Mouse (Mus musculus) limb, embryonic 13.5 days (tissue): Measurements from ENCODE around the gene Elk3. TPM values are rescaled to one million over a fixed set of nuclear protein-coding genes. Genes with fewer than 3 reads are reported as not detected.
"Not testable (repeated sequence)": the region's sequence is repeated elsewhere in the genome, so short reads cannot be mapped to it uniquely, and the experiment has no call there.

Source experiments
- ATAC-seq: fragments of 200-750 bp; cut with Nextera tagmentation; 2 replicates; pipeline ENCODE4 v1.8.0; 2017; ENCODE audit warnings: low read depth, moderate number of reproducible peaks, moderate TSS enrichment; ENCODE audit not compliant: low FRiP score
- H3K27ac ChIP-seq: fragments of 300-500 bp; sonication (generic); 2 replicates; pipeline ENCODE4 v1.5.1; 2015; ENCODE audit warnings: inconsistent platforms, mild to moderate bottlenecking, moderate library complexity
- H3K27me3 ChIP-seq: fragments of 300-500 bp; sonication (generic); 2 replicates; pipeline ENCODE4 v1.6.1; 2015; ENCODE audit warnings: mild to moderate bottlenecking, inconsistent platforms
- H3K36me3 ChIP-seq: fragments of 300-500 bp; sonication (generic); 2 replicates; pipeline ENCODE4 v1.6.1; 2015; ENCODE audit warnings: inconsistent platforms, mild to moderate bottlenecking, moderate library complexity
- H3K4me1 ChIP-seq: fragments of 300-500 bp; sonication (generic); 2 replicates; pipeline ENCODE4 v1.6.1; 2015; ENCODE audit warnings: inconsistent platforms
- H3K4me2 ChIP-seq: fragments of 300-500 bp; sonication (generic); replicated peaks from 2 replicates; pipeline ENCODE4 v1.6.1; 2015; ENCODE audit warnings: inconsistent platforms, mild to moderate bottlenecking, moderate library complexity
- H3K4me3 ChIP-seq: fragments of 300-500 bp; sonication (generic); 2 replicates; pipeline ENCODE4 v1.5.1; 2015; ENCODE audit warnings: moderate library complexity, mild to moderate bottlenecking, inconsistent platforms
- H3K9ac ChIP-seq: fragments of 300-500 bp; sonication (generic); 2 replicates; pipeline ENCODE4 v1.6.1; 2015; ENCODE audit warnings: mild to moderate bottlenecking, inconsistent platforms
- H3K9me3 ChIP-seq: fragments of 300-500 bp; sonication (generic); 2 replicates; pipeline ENCODE4 v1.6.1; 2016; ENCODE audit warnings: inconsistent platforms
- WGBS: fragments of 180-500 bp; shearing (Covaris S2); methylation state at CpG from one replicate; pipeline ENCODE4 v1.1.7; 2015; 5-methylcytosine and 5-hydroxymethylcytosine counted together
- polyA plus RNA-seq: library from polyadenylated mRNA; unstranded; fragments of >200 nt; fragmentation: Nextera tagmentation; extraction: Ambion mirVana; gene quantifications from 2 replicates; pipeline ENCODE4 v1.2.1, GENCODE M21; 2015

Elk3 gene
- polyA plus RNA-seq = 48.6 and 49.2 TPM in 2 replicates

DNA sequence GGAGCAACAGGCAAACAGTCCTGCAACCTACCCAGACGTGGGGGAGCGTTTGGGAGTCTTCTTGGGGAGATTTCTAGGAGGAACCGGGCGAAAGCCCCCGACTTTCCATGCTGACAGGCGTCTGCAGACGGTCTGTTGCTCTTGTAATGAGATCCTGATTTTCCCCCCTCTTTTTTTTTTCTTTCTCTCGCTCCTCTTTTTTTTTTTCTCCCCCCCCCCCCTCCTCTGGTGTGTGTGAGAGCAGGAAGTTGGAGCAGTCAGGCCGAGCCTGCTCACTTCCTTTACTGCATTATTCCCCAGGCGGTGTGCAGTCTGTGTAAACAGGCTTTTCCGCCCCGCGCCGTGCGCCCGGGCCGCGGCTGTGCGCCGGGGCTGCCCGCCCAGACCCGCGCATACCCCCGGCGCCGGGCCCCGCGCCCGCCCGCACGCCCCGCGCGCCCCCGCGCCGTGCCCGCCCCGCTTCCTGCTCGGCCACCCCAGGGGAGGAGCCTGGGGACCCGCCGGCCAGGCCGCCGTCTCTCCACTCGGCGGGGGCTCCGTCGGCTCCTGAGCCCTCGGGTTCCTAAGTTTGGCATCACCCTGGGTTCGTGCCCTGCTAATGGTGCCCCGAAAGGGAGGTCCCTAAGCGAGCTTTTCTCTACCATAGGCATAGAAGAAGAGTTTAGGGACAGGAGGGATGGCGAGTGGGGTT, at the start of gene Elk3:
Gene Elk3 (minus strand): TSS at position 415 of the 691 bp plus-strand sequence.
- H3K27me3 ChIP-seq = no peaks in the 10 kb centered on the region
- H3K36me3 ChIP-seq = no peaks in the 10 kb centered on the region
- peak; percentile 81 for ATAC-seq
- WGBS = under 1% methylated on average over 28 of the region's 53 CpGs
- H3K9ac ChIP-seq = peak within 1 kb of the TSS; percentile 98
- 0 out of 2 replicates have a peak, but pooled peaks cover 4% of the 10 kb centered on the region for H3K9me3 ChIP-seq
- H3K27ac ChIP-seq = peak within 1 kb of the TSS; percentile 99
- H3K4me1 ChIP-seq = peaks cover 40% of the 10 kb centered on the region
- H3K4me3 ChIP-seq = peak within 1 kb of the TSS; percentile 90
- peak within 1 kb of the TSS; percentile 77 for H3K4me2 ChIP-seq

DNA sequence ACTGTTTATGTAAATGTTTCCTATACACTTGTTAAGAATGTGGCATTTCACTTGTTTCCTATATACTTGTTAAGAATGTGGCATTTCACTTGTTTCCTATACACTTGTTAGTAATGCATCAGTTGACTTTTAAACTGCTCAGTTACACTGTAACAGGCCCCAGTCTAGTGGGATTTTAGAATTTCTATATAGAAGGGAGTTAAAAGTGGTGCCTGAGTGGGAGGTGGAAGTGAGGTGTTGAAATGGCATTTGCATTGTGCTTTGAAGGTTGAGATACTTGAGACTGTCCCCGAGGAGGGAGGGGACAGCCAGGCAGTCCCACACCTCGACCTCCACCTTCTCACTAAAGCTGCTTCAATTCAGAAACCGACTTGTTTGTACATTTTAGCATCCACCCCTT, 49.7 kb upstream of the Elk3 start:
- H3K4me1 ChIP-seq = no peaks in the 10 kb centered on the region
- H3K27me3 ChIP-seq = no peaks in the 10 kb centered on the region
- ATAC-seq = no peak
- H3K9ac ChIP-seq = no peak overlapping the region
- H3K9me3 ChIP-seq = no peaks in the 10 kb centered on the region
- no peak overlapping the region for H3K4me2 ChIP-seq
- no peak overlapping the region for H3K4me3 ChIP-seq
- H3K36me3 ChIP-seq = no peaks in the 10 kb centered on the region
- no peak overlapping the region for H3K27ac ChIP-seq
- 12% methylated on average over 3 of the region's 3 CpGs for WGBS

DNA sequence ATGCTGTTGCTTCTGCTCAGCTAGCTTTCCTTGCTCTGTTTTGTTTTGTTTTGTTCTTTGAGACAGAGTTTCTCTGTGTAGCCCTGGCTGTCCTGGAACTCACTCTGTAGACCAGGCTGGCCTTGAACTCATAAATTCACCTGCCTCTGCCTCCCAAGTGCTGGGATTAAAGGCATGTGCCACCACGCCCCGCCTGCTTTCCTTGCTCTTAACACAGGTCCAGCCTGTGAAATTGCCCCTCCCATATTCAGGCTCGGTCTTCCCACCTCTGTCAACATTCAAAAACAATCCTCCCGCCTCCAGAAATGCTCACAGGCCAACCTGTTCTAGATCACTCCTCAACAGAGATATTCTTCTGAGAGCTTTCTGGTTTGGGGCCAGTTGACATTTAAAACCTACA, 49.3 kb upstream of the Elk3 start:
- H3K27ac ChIP-seq, H3K36me3 ChIP-seq, H3K9ac ChIP-seq, H3K27me3 ChIP-seq, ATAC-seq, H3K4me3 ChIP-seq, H3K4me1 ChIP-seq, H3K9me3 ChIP-seq, H3K4me2 ChIP-seq: not testable (repeated sequence)
- WGBS = 62% methylated on average over 4 of the region's 4 CpGs

DNA sequence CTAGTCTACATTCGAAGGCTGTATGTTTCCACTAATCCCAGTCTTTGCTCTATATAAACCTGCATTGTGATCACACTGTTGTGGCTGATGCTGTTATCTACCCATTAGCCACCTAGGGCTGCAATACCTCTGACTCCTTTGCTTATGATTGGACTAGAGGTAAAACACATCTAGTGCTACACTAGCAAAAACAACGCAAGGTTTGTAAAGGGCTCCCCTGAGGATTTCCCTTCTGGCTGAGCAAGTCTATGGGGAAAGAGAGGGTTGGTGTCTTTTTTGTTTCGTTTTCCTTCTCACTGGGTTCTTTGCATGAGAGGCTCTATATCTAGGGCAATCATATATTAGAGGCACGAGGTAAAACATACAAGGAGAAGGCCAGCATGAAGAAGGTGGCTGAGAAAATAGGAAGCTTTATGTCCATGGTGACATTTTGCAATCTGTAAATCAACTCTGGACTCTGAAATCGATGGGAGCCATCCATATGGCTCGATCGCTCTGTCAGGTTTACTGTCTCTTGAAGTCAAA, 48.5 kb upstream of the Elk3 start:
- H3K9ac ChIP-seq = no peak overlapping the region
- H3K9me3 ChIP-seq = no peaks in the 10 kb centered on the region
- no peaks in the 10 kb centered on the region for H3K27me3 ChIP-seq
- WGBS = 82% methylated on average over 7 of the region's 7 CpGs
- ATAC-seq = no peak
- no peak overlapping the region for H3K4me3 ChIP-seq
- H3K27ac ChIP-seq = no peak overlapping the region
- no peaks in the 10 kb centered on the region for H3K4me1 ChIP-seq
- no peaks in the 10 kb centered on the region for H3K36me3 ChIP-seq
- no peak overlapping the region for H3K4me2 ChIP-seq

DNA sequence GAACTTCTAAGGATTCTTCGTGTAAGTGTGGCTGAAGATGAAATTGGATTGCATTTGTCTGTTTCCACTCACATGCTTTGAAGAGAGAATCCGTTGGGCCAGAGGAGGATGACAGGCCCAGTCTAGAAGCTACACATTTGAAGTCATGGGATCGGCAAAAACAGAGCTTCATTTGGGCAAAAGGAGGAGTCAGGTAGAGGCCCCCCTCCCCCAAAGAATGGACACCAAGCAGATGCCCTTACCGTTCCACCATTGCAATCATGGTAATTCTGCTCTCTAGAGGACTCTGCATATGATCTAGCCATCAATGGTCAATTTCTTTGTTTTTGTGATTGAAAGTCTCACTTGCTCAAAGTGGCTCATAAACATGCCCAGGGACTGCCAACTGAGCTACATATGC, 47.9 kb upstream of the Elk3 start:
- Histone ChIP-seq H3K4me1 (no peaks in the 10 kb centered on the region), H3K9me3 (no peaks in the 10 kb centered on the region), H3K27ac (no peak overlapping the region), H3K27me3 (no peaks in the 10 kb centered on the region), H3K4me2 (no peak overlapping the region), H3K36me3 (no peaks in the 10 kb centered on the region), H3K4me3 (no peak overlapping the region), H3K9ac (no peak overlapping the region)
- ATAC-seq = no peak
- WGBS = 84% methylated on average over 4 of the region's 4 CpGs

DNA sequence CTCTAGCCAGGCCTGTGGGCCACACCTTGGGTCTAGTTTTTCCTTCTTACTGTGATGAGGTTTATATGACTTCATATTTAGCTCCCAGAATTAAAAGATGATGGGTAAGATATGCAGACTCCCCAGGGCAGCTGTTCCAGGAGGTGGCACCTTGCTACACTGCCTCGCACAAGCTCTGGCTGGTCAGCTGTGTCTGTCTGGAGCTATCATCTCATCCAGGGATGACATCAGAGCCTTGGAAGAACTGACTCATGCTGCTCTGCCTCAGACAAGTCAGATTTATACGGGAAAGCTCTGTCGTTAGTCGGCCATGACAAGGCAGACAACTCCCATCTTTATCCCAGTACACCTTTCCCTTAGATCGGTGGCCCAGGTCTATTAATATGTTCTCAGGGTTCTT, 46.2 kb upstream of the Elk3 start:
- 83% methylated on average over 5 of the region's 5 CpGs for WGBS
- H3K4me3 ChIP-seq = no peak overlapping the region

DNA sequence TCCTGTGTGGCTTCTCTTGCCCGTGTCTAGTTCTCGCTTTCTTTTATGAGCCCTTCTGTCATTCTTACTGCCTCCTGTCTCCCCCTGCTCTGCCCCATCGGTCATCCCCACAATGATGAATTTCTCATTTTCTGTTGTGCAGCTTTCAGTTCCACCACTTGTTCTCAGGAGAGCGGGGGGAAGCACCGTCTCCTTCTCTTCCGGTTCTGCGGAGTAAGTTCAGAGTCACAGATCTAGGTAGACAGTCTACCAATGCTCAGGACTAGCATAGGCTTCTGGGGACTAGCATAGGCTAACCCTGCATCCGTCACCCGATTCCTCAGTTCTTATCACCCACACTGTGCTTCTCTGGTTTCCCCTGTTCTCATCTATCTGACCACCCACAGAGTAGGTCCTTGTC, 45.2 kb upstream of the Elk3 start:
- Histone ChIP-seq H3K4me3 (no peak overlapping the region), H3K9ac (no peak overlapping the region), H3K27ac (no peak overlapping the region), H3K4me2 (no peak overlapping the region), H3K4me1 (no peaks in the 10 kb centered on the region), H3K9me3 (no peaks in the 10 kb centered on the region), H3K36me3 (no peaks in the 10 kb centered on the region), H3K27me3 (no peaks in the 10 kb centered on the region)
- ATAC-seq = no peak
- WGBS = 80% methylated on average over 9 of the region's 9 CpGs

More for the DNA sequence above, 46.2 kb upstream of the Elk3 start:
- Histone ChIP-seq H3K36me3 (no peaks in the 10 kb centered on the region), H3K9me3 (no peaks in the 10 kb centered on the region), H3K4me1 (no peaks in the 10 kb centered on the region), H3K4me2 (no peak overlapping the region), H3K9ac (no peak overlapping the region), H3K27ac (no peak overlapping the region), H3K27me3 (no peaks in the 10 kb centered on the region)
- no peak for ATAC-seq

DNA sequence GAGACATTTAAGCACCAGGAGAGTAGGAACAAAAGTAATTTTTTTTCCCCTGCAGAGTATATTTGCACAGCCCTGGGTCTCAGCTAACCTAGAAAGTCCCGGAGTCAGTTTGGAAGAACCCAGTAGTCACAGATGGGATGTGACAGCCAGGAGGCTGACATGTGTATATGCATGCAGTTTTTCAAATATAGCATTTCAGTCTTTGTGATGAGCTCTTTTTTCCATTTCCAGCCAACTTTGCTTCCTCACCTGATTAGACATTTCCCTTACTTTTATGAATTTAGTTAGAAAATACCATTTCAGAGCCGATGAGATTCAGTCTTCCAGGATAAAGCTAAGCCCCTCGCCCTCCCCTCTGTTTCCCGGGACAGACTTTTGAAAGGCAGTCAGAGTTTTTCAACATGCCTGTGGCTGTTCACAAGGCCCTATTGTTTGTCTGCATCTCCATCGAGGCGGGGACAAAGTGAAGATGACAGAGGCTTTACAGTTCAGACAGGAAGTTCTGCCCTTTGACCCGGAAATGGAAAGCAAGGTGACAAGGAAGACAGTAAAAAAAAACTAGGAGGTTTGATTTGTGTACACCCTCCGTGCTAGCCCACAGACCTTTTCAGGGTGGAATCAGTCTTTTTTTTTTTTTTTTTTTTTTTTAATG, 44.5 kb upstream of the Elk3 start:
- H3K9ac ChIP-seq = no peak overlapping the region
- H3K4me2 ChIP-seq = no peak overlapping the region
- H3K36me3 ChIP-seq = no peaks in the 10 kb centered on the region
- H3K27ac ChIP-seq = 0 out of 2 replicates have a peak overlapping the region, but pooled peaks have one; percentile 33
- H3K4me1 ChIP-seq = no peaks in the 10 kb centered on the region
- 71% methylated on average over 8 of the region's 8 CpGs for WGBS
- no peaks in the 10 kb centered on the region for H3K9me3 ChIP-seq
- H3K27me3 ChIP-seq = no peaks in the 10 kb centered on the region
- H3K4me3 ChIP-seq = no peak overlapping the region
- no peak for ATAC-seq

DNA sequence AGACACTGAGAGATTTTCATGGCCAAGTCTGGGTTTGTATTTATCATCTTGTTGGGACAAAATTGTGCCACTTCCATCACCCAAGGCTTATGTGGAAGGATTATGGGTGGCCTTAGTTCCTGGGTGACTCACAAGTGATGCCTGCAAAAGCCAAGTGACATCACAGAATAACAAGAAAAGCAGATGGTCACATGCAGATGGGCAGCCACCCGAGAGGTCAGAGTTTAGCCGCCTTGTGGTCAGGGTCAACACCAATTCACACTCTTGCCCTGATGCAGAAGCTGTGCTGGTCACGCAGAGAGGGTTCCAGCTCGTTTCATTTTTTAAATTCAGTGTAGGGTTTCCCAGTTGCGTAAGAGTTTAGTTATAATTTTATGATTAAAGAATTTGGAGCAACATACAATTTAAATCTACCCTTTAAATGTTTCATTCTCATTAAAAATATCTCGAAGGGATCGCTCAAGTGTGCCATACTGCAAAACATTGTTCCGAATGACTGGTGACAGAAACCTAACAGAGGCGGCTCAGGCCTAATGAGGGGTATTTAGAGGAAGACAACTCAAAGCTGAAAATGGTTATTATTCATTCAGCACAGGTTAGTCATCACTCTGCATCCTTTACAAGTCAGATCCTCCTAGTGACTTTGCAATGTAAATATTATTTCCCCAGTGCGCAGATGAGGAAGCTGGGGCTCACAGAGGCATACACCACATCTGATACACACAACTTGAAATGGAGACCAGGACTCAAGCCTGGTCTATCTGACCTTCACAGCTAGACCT, 42.8 kb upstream of the Elk3 start:
- no peak for ATAC-seq
- H3K9ac ChIP-seq = no peak overlapping the region
- WGBS = 88% methylated on average over 10 of the region's 10 CpGs

DNA sequence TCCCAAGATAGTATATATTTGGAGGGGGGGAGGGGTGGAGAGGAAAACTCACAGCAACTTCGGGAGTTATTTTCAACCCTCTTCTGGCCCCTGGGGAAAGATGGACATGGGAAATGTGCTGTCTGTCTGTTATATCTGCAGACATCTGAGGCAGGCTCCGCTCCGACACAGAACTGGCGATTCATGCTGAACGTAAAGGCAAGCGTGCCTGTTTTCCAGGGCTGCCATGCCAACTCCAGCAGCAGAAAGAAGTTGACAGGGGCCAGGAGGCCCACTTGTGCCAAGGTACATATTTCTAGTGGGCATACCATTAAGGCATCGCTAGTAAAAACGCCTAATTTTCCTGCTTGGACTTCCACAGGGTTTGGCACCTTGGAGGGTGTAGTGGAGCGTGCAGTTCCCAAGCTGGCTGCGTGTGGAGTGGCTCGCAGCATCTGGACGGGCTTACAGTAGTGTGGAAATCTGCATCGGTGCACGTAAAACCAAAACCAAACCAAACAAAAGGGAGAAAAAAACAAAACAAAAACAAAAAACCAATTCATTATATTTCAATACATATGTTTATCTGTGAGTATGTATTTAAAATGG, 37.1 kb upstream of the Elk3 start:
- H3K27ac ChIP-seq = peak overlapping the region; percentile 53; the same call in 1 of the 2 replicates
- 59% methylated on average over 14 of the region's 14 CpGs for WGBS
- ATAC-seq = peak; percentile 69
- peaks cover 17% of the 10 kb centered on the region for H3K4me1 ChIP-seq
- H3K4me2 ChIP-seq = peak overlapping the region; percentile 25
- no peaks in the 10 kb centered on the region for H3K9me3 ChIP-seq
- no peaks in the 10 kb centered on the region for H3K27me3 ChIP-seq
- H3K36me3 ChIP-seq = no peaks in the 10 kb centered on the region
- no peak overlapping the region for H3K4me3 ChIP-seq
- no peak overlapping the region for H3K9ac ChIP-seq

More for the DNA sequence above, 42.8 kb upstream of the Elk3 start:
- no peak overlapping the region for H3K27ac ChIP-seq
- no peaks in the 10 kb centered on the region for H3K27me3 ChIP-seq
- H3K36me3 ChIP-seq = no peaks in the 10 kb centered on the region
- H3K9me3 ChIP-seq = no peaks in the 10 kb centered on the region
- no peak overlapping the region for H3K4me2 ChIP-seq
- H3K4me1 ChIP-seq = no peaks in the 10 kb centered on the region
- no peak overlapping the region for H3K4me3 ChIP-seq

DNA sequence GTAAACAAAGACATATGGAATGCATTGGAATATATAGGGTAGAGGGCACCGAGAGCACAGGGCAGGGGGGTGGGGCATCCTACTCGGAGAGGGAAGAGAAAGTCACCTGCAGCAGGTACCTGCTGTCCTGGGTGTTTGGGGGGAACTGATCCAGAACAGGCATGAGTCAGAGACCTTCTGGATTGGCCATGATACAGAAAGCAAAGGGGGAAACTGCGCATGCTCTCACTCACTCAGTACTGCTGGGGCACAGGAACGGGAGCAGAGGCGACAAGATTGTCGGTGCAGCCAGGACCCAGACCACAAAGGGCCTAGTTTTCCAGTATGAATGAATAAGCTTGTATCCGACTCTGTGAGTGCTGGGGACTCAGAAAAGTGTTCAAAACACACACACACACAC, 36.5 kb upstream of the Elk3 start:
- 54% methylated on average over 7 of the region's 7 CpGs for WGBS
- Histone ChIP-seq H3K9ac (no peak overlapping the region), H3K27me3 (no peaks in the 10 kb centered on the region), H3K4me1 (peaks cover 17% of the 10 kb centered on the region), H3K4me2 (peak overlapping the region; percentile 25; the same call in 1 of the 2 replicates), H3K9me3 (no peaks in the 10 kb centered on the region), H3K4me3 (no peak overlapping the region), H3K27ac (peak overlapping the region; percentile 53; the same call in 1 of the 2 replicates), H3K36me3 (no peaks in the 10 kb centered on the region)
- ATAC-seq = peak; percentile 73
